Mouse (Mus musculus) heart, embryonic 10.5 days (tissue): ENCODE results near the gene Cd5. TPM values are rescaled to one million over a fixed set of nuclear protein-coding genes. Genes with fewer than 3 reads are reported as not detected.

ENCODE experiments used
- DNase-seq: peaks from one replicate; pipeline ENCODE4 v3.0.0-alpha.2; 2017; ENCODE audit warnings: low spot score
- H3K27ac ChIP-seq: fragments of 300-500 bp; sonication (generic); 2 replicates; pipeline ENCODE4 v1.5.1; 2016; ENCODE audit warnings: mild to moderate bottlenecking
- H3K27me3 ChIP-seq: fragments of 300-500 bp; sonication (generic); 2 replicates; pipeline ENCODE4 v1.6.1; 2016; ENCODE audit warnings: mild to moderate bottlenecking; ENCODE audit not compliant: poor library complexity, insufficient read depth, severe bottlenecking
- H3K36me3 ChIP-seq: fragments of 300-500 bp; sonication (generic); 2 replicates; pipeline ENCODE4 v1.6.1; 2016; ENCODE audit warnings: mild to moderate bottlenecking, moderate library complexity
- H3K4me1 ChIP-seq: fragments of 300-500 bp; sonication (generic); 2 replicates; pipeline ENCODE4 v1.6.1; 2016; ENCODE audit warnings: mild to moderate bottlenecking
- H3K4me3 ChIP-seq: fragments of 300-500 bp; sonication (generic); 2 replicates; pipeline ENCODE4 v1.5.1; 2016; ENCODE audit warnings: mild to moderate bottlenecking, moderate library complexity
- H3K9me3 ChIP-seq: fragments of 300-500 bp; sonication (generic); 2 replicates; pipeline ENCODE4 v1.6.1; 2016; ENCODE audit warnings: mild to moderate bottlenecking, moderate library complexity
- WGBS: fragments of 180-500 bp; shearing (Covaris S2); methylation state at CpG from one replicate; pipeline ENCODE4 v1.1.7; 2016; 5-methylcytosine and 5-hydroxymethylcytosine counted together
- polyA plus RNA-seq: library from polyadenylated mRNA; unstranded; fragments of >200 nt; fragmentation: Nextera tagmentation; extraction: Ambion mirVana; gene quantifications from 2 replicates; pipeline ENCODE4 v1.2.1, GENCODE M21; 2016

Gene Cd5
- polyA plus RNA-seq, 1 experiment from 2014 or later = 0.18 TPM

DNA sequence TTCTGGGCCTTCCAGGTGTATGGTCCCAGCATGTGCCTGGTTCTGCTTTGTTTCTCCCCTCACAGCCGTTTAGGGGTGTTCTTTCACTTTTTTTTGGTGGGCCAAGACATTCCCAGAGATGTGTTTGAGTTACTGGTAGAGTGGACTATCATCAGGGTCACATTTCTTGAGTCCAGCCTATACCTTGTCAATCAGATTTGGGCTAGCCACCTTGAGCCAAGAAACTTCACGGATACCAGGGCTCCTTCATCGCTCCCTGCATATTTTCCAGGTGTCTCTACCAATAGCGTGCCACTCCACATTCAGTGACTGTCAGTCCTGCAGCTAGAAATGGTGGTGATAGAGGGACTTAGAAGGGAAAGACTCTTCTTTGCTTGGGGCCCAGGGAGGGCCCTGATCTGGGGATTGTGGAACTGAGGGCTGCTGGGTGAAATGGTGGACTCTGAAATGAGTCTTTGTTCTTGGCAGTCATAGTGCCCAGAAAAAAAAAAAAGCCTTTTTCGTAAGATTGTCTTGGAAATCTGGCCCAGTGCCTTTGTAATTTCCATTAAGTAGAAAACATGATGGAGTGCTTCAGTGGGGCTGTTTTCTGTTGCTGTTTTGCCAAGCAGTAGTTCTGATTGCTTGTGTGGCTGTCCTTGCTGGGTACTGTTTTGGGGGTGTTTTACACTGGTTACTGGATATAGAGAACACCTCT is 49.2 kb downstream of the Cd5 start:
- Histone ChIP-seq H3K27ac (peak overlapping the region; percentile 96), H3K4me3 (peak overlapping the region; percentile 81), H3K4me1 (peaks cover 35% of the 10 kb centered on the region), H3K27me3 (no peaks in the 10 kb centered on the region), H3K36me3 (no peaks in the 10 kb centered on the region), H3K9me3 (no peaks in the 10 kb centered on the region)
- no peak for DNase-seq
- 64% methylated on average over 5 of the region's 5 CpGs for WGBS

- H3K4me1 ChIP-seq = peaks cover 35% of the 10 kb centered on the region
- no peaks in the 10 kb centered on the region for H3K36me3 ChIP-seq
- H3K9me3 ChIP-seq = no peaks in the 10 kb centered on the region
- H3K27me3 ChIP-seq = no peaks in the 10 kb centered on the region
- peak within 1 kb of the TSS; percentile 81 for H3K4me3 ChIP-seq
- WGBS = under 1% methylated on average over 73 of the region's 74 CpGs
- H3K27ac ChIP-seq = peak within 1 kb of the TSS; percentile 96
- peak; percentile 97 for DNase-seq
These were observed 50.1 kb downstream of the Cd5 start, which contains the start of gene Vps37c for GRCm38 (mm10) chr19:10688537-10689352. Vps37c (plus strand) TSS chr19:10688735.

DNA sequence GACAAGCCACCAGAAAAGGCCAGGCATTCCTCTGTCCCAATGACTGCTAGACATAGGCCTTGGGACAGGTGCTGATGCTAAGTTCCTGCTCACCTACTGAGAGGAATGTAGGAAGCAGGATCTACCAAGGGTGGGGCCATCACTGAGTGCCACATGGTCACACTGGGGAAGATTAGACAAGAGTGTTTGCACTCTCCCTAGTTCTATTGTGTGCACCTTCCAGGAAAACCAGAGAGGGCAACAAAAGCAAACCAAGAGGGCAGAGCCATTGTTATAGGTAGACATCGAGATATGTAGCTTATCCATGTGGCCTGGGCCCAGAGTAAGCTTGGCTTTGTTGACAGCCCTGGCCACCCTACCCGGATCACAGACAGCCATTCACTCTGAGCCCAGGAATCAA is 53.1 kb downstream of the Cd5 start:
- no peaks in the 10 kb centered on the region for H3K9me3 ChIP-seq
- no peaks in the 10 kb centered on the region for H3K27me3 ChIP-seq
- peaks cover 25% of the 10 kb centered on the region for H3K4me1 ChIP-seq
- DNase-seq = no peak
- no peaks in the 10 kb centered on the region for H3K36me3 ChIP-seq
- H3K4me3 ChIP-seq = no peak overlapping the region
- no peak overlapping the region for H3K27ac ChIP-seq
- WGBS = 64% methylated on average over 2 of the region's 2 CpGs

GRCm38 (mm10) chr19:10685081-10685480 is 53.7 kb downstream of the Cd5 start:
- Histone ChIP-seq H3K36me3 (no peaks in the 10 kb centered on the region), H3K27ac (no peak overlapping the region), H3K9me3 (no peaks in the 10 kb centered on the region), H3K27me3 (no peaks in the 10 kb centered on the region), H3K4me3 (no peak overlapping the region), H3K4me1 (peaks cover 19% of the 10 kb centered on the region)
- 83% methylated on average over 9 of the region's 9 CpGs for WGBS
- DNase-seq = no peak

GRCm38 (mm10) chr19:10681571-10681970 is 57.2 kb downstream of the Cd5 start:
- Histone ChIP-seq H3K27me3 (peaks cover 4% of the 10 kb centered on the region; the same call in 1 of the 2 replicates), H3K4me3 (no peak overlapping the region), H3K9me3 (no peaks in the 10 kb centered on the region), H3K27ac (no peak overlapping the region), H3K36me3 (no peaks in the 10 kb centered on the region), H3K4me1 (peaks cover 4% of the 10 kb centered on the region; the same call in 1 of the 2 replicates)
- 67% methylated on average over 4 of the region's 4 CpGs for WGBS
- DNase-seq = no peak

GRCm38 (mm10) chr19:10678772-10679067 is 60.1 kb downstream of the Cd5 start:
- Histone ChIP-seq H3K27ac (no peak overlapping the region), H3K9me3 (no peaks in the 10 kb centered on the region), H3K36me3 (no peaks in the 10 kb centered on the region), H3K4me1 (peaks cover 5% of the 10 kb centered on the region; the same call in 1 of the 2 replicates), H3K27me3 (peaks cover 7% of the 10 kb centered on the region; the same call in 1 of the 2 replicates), H3K4me3 (no peak overlapping the region)
- WGBS = 72% methylated on average over 1 of the region's 1 CpGs
- DNase-seq = no peak

DNA sequence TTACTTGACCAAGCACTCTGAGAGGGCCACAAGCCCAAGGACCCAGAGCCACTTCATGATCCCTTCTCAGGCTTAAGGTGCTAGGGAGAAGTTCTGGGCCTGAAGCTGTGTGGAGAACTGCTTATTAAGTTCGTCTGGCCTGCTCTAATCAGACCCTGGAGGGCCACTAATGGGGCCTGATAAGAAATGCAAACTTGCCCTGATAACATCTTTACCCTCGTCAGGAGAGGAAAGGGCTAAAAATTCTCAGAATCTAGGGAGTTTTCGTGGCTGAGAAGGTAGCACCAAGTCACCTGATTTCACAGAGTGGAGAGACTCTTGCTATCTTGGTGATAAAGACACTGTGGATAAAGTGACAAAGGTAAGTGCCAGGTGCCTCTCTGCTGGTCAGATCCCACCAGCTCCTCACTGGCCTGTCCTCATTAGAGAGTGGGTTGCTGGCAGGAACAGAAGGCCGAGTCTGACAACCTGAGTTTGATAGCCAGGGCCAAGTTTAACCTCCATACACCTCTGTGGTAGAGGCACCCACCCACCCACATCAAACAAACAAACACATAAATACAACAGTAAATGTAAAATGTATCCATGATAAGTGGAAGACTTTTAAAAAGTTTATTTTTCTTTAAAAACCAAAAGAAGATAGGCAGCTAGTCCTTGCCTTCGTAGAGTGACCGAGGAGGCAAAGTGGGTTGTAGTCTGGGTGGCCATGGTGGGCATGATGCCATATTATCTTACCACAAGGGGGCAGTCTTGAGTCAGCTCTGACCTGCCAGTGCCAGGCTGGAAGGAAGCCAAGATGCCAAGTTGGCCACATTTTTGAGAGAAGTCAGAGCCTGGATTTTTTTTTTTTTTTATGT is 60.7 kb downstream of the Cd5 start, which contains the start of gene Pga5:
Gene Pga5 (minus strand): TSS at position 157 of the 857 bp plus-strand sequence.
- Histone ChIP-seq H3K9me3 (no peaks in the 10 kb centered on the region), H3K27me3 (peaks cover 7% of the 10 kb centered on the region; the same call in 1 of the 2 replicates), H3K36me3 (no peaks in the 10 kb centered on the region), H3K4me1 (peaks cover 10% of the 10 kb centered on the region; the same call in 1 of the 2 replicates), H3K4me3 (no peak within 1 kb of the TSS), H3K27ac (no peak within 1 kb of the TSS)
- DNase-seq = no peak
- WGBS = 25% methylated on average over 6 of the region's 6 CpGs

DNA sequence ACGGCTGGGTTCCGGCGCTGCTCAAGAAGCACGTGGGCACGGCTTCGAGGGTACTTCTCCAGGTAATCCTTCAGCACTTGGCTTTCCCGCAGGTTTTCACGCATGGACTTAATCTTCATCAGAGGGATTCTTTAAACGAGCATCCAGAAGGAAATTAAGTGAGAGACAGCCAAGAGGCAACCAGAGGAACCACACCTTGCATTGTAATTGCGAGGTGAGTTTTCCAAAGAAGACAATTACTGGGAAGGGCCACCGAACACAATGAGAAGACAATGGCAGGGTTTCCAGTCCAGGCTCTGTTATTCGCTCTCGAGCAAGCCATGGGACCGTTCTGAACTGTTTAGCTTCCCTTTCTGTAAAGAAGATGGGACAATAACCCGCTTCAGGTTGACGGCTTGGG is 62.1 kb downstream of the Cd5 start:
- Histone ChIP-seq H3K27me3 (peaks cover 7% of the 10 kb centered on the region; the same call in 1 of the 2 replicates), H3K9me3 (no peaks in the 10 kb centered on the region), H3K36me3 (no peaks in the 10 kb centered on the region), H3K4me3 (no peak overlapping the region), H3K4me1 (peaks cover 14% of the 10 kb centered on the region; the same call in 1 of the 2 replicates), H3K27ac (no peak overlapping the region)
- WGBS = 82% methylated on average over 16 of the region's 16 CpGs
- no peak for DNase-seq

- Histone ChIP-seq H3K27me3 (peaks cover 7% of the 10 kb centered on the region; the same call in 1 of the 2 replicates), H3K9me3 (no peaks in the 10 kb centered on the region), H3K4me3 (no peak overlapping the region), H3K27ac (no peak overlapping the region), H3K4me1 (peaks cover 14% of the 10 kb centered on the region; the same call in 1 of the 2 replicates), H3K36me3 (no peaks in the 10 kb centered on the region)
- WGBS = 21% methylated on average over 1 of the region's 1 CpGs
- DNase-seq = no peak
These were observed 65.5 kb downstream of the Cd5 start for GRCm38 (mm10) chr19:10673275-10673674.

DNA sequence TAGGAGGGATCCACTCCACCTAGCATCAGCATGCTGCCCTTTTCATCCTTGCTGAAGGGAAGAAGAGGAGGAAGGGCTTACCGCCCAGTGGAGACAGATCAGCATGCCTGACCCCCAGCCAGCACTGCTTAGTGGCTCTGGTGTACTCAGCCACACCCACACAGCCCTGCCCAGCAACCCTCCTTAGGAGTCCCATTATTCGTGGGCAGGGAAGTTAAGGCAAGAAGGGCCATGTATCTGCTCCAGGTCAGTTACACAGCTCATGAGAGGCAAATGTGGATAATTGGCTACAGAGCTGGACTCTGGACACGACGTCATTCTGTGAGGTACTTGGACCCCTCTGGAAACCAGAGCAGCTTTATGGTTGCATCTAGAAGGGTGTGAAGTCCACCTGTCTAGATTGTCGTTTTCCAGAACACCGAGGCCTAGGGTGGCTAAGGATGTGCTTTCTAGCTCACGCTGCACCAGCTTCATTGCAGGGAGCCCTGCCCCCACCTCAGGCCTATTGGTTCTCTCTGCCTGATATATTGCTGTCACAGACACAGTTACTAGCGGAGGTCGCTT is 66.9 kb downstream of the Cd5 start:
- Histone ChIP-seq H3K4me3 (no peak overlapping the region), H3K9me3 (no peaks in the 10 kb centered on the region), H3K27me3 (peaks cover 7% of the 10 kb centered on the region; the same call in 1 of the 2 replicates), H3K36me3 (no peaks in the 10 kb centered on the region), H3K27ac (no peak overlapping the region), H3K4me1 (peaks cover 10% of the 10 kb centered on the region; the same call in 1 of the 2 replicates)
- WGBS = 64% methylated on average over 9 of the region's 9 CpGs
- no peak for DNase-seq

DNA sequence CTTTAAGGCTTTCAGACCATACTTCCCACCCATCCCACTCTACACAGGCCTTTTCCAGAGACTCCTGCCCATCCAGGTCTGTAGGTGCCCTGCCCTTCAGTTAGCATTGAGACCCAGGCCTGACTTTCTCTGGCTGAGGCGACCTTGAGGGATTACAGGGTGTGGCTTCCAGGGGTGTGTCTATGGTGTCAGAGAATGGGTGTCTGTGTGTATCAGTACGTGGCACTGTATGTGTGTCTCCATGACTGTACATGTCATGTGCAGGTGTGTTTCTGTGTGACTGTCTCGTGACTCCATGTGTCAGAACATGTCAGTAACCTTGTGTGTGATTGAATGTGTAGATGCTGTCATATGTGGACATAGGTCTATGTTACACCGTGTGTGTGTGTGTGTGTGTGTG is 67.5 kb downstream of the Cd5 start:
- Histone ChIP-seq H3K27me3 (0 out of 2 replicates have a peak, but pooled peaks cover 4% of the 10 kb centered on the region), H3K27ac (no peak overlapping the region), H3K4me3 (no peak overlapping the region), H3K36me3 (no peaks in the 10 kb centered on the region), H3K9me3 (no peaks in the 10 kb centered on the region), H3K4me1 (peaks cover 10% of the 10 kb centered on the region; the same call in 1 of the 2 replicates)
- WGBS = 84% methylated on average over 4 of the region's 4 CpGs
- no peak for DNase-seq
